Mouse (Mus musculus) ES-Bruce4 (cell line): Measurements from ENCODE around the gene Pstpip1.
A peak's percentile ranks its signal among the peaks of the same experiment; 100 is the strongest.

ENCODE experiments used
- CTCF ChIP-seq: IDR thresholded peaks from one replicate; pipeline ENCODE4 v1.8.1; 2011; ENCODE audit warnings: low read depth, low read length
- POLR2A ChIP-seq: IDR thresholded peaks from one replicate; pipeline ENCODE4 v1.8.1; 2011; ENCODE audit warnings: low read length; ENCODE audit not compliant: insufficient read depth

DNA sequence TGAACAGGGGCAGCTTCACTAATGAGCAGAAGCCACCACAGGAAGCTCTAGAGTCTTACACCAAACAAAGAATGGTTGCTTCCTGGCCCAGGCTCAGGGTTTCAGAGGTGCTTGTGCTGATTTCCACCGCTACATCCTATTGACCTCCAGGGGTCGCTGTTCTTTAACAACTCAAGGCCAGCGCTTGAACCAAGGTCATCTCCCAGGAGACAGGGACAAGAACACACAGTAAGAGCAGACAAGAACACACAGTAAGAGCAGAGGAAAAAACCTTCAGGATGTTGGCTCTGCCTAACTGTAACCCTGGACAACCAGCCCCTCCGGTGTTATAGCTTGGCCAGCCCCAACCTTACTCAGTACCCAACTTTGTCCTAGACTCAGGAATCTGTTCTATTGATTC lies 14.5 kb upstream of the Pstpip1 start:
- TF ChIP-seq CTCF (peak; percentile 73), POLR2A (no peak)
